In the genomic region with DNA sequence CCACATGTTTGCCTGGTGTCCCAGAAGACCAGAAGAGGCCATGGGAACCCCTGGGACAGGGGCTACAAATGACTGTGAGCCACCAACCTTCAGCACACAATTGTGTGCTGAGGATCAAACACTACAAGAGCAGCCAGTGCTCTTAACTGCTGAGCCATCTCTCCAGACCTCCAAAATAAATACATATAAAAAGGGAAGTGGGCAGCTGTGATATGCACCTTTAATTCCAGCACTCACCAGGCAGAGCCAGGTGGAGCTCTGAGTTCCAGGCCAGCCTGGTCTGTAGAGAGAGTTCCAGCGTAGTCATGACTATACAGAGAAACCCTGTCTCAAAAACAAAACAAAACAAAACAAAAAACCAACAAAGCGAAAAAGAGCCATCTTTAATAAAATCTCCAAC, we compare ENCODE assay signal across 33 mouse cellular contexts. TPM values are rescaled to one million over a fixed set of nuclear protein-coding genes. Genes with fewer than 3 reads are reported as not detected.
"Had no signal": no experiment of that assay in that cellular context is flagged by ENCODE, and none has a peak within 500 bp of the region (broad histone marks: within the 10 kb centered on the region; RNA-seq: fewer than 3 reads in every experiment).

No protein-coding gene starts in this region.

- H3K36me3 ChIP-seq: limb, embryonic 10.5 days; limb, embryonic 12.5 days; limb, embryonic 13.5 days; limb, embryonic 15.5 days; liver, embryonic 12.5 days; liver, embryonic 13.5 days; liver, embryonic 15.5 days; lung, embryonic 15.5 days; midbrain, embryonic 10.5 days; midbrain, embryonic 12.5 days; midbrain, embryonic 13.5 days; midbrain, embryonic 15.5 days; neural tube, embryonic 12.5 days had no signal

- H3K27ac ChIP-seq: limb, embryonic 10.5 days; limb, embryonic 12.5 days; limb, embryonic 13.5 days; limb, embryonic 15.5 days; liver, embryonic 12.5 days; liver, embryonic 13.5 days; liver, embryonic 14.5 days; liver, embryonic 15.5 days; lung, embryonic 15.5 days; macrophage; midbrain, embryonic 10.5 days; midbrain, embryonic 12.5 days; midbrain, embryonic 13.5 days; midbrain, embryonic 15.5 days; neural tube, embryonic 12.5 days had no signal

- DNase-seq: left cerebral cortex, postnatal 4 days; liver; liver, embryonic 13.5 days; liver, postnatal 0 days; lung, adult 18-20 months; lung, adult 2 months; lung, embryonic 14.5 days; lung, postnatal 10 days; lung, postnatal 14 days; lung, postnatal 36 days; lung, postnatal 4 days; midbrain, embryonic 14.5 days had no signal

- ATAC-seq: liver, embryonic 12.5 days; liver, postnatal 0 days; lung, postnatal 0 days; midbrain, embryonic 13.5 days; midbrain, embryonic 15.5 days; midbrain, embryonic 16.5 days had no signal

- H3K4me3 ChIP-seq: limb, embryonic 10.5 days; limb, embryonic 12.5 days; limb, embryonic 13.5 days; limb, embryonic 15.5 days; liver, embryonic 12.5 days; liver, embryonic 13.5 days; liver, embryonic 15.5 days; lung, embryonic 15.5 days; megakaryocyte, embryonic 14.5 days; midbrain, embryonic 10.5 days; midbrain, embryonic 12.5 days; midbrain, embryonic 13.5 days; midbrain, embryonic 15.5 days; myocyte; neural tube, embryonic 12.5 days had no signal

- H3K9ac ChIP-seq: limb, embryonic 12.5 days; limb, embryonic 13.5 days; limb, embryonic 15.5 days; liver, embryonic 12.5 days; liver, embryonic 13.5 days; liver, embryonic 14.5 days; liver, embryonic 15.5 days; liver, postnatal 0 days; lung, embryonic 14.5 days; lung, embryonic 15.5 days; midbrain, embryonic 12.5 days; midbrain, embryonic 13.5 days; midbrain, embryonic 15.5 days; neural tube, embryonic 12.5 days had no signal

- H3K27me3 ChIP-seq: limb, embryonic 13.5 days; limb, embryonic 15.5 days; lung, embryonic 15.5 days; midbrain, embryonic 12.5 days; midbrain, embryonic 13.5 days; midbrain, embryonic 15.5 days; neural tube, embryonic 12.5 days had no signal

- H3K4me1 ChIP-seq: limb, embryonic 10.5 days; limb, embryonic 12.5 days; limb, embryonic 13.5 days; limb, embryonic 15.5 days; lung, embryonic 15.5 days; midbrain, embryonic 10.5 days; midbrain, embryonic 12.5 days; midbrain, embryonic 13.5 days; midbrain, embryonic 15.5 days; neural tube, embryonic 12.5 days had no signal

- H3K9me3 ChIP-seq: limb, embryonic 10.5 days; limb, embryonic 12.5 days; limb, embryonic 13.5 days; limb, embryonic 15.5 days; liver, embryonic 12.5 days; liver, embryonic 13.5 days; liver, embryonic 15.5 days; lung, embryonic 15.5 days; megakaryocyte, embryonic 14.5 days; midbrain, embryonic 10.5 days; midbrain, embryonic 12.5 days; midbrain, embryonic 13.5 days; midbrain, embryonic 15.5 days; neural tube, embryonic 12.5 days had no signal

RNA-seq across cellular contexts. Expression of a gene that starts 8.2 kb away (rescaled TPM):
- total RNA-seq: megakaryocyte, adult 5-6 weeks; megakaryocyte-erythroid progenitor cell, adult 5-6 weeks; monocyte, adult 5-6 weeks had no signal
- polyA plus RNA-seq: macrophage had no signal
